In genomic region chr4:87201229-87201628, GRCm38 (mm10) we compare ENCODE assay signal across 25 mouse cellular contexts. TPM values are rescaled to one million over a fixed set of nuclear protein-coding genes. Genes with fewer than 3 reads are reported as not detected.
DNase-seq lines count a peak whose midpoint lies in the region; ATAC-seq and TF ChIP-seq lines count a peak whose summit lies in the region.
"Had no signal": no experiment of that assay in that cellular context is flagged by ENCODE, and none has a peak within 500 bp of the region (broad histone marks: within the 10 kb centered on the region; RNA-seq: fewer than 3 reads in every experiment).

No protein-coding gene starts in this region.

- DNase-seq in frontal cortex, postnatal 36 days (ENCODE audit: low spot score in 2 of 2), result no peak
- DNase-seq in layer of hippocampus, adult 2 months (ENCODE audit: low spot score in 2 of 2), result no peak
- no peak for DNase-seq in layer of hippocampus, adult 11-12 months (ENCODE audit: low spot score)
- DNase-seq in left cerebral cortex, adult 2 months (ENCODE audit: extremely low spot score in 1 of 2, low spot score in 2 of 2), result no peak
- no peak for DNase-seq in left cerebral cortex, adult 11 months (ENCODE audit: low spot score)
- peak; percentile 73 for DNase-seq in brain, adult 2 months (ENCODE audit: low read depth, low spot score)
- no peak for DNase-seq in lung, postnatal 0 days (ENCODE audit: low spot score)
- DNase-seq: adrenal gland, adult 2 months; adrenal gland, adult 8-10 months; adrenal gland, postnatal 10 days; adrenal gland, postnatal 14 days; adrenal gland, postnatal 25 days; adrenal gland, postnatal 36 days; B cell, adult 2 months; cerebellum, adult 11 months; cerebellum, adult 11-12 months; cerebellum, adult 18-20 months had no signal

- H3K4me1 ChIP-seq in lung, postnatal 0 days (ENCODE audit: insufficient read depth, low read depth, low read length), result no peaks in the 10 kb centered on the region

- WGBS in lung, postnatal 0 days, result 47% methylated on average over 3 of the region's 3 CpGs

- no peak overlapping the region for H3K4me2 ChIP-seq in lung, postnatal 0 days (replicated peaks; ENCODE audit: low read depth, low read length)

- TF ChIP-seq EP300 in lung, postnatal 0 days (IDR thresholded peaks at IDR 0.05), result no peak

- H3K27ac ChIP-seq in layer of hippocampus, adult 2 months, result peak overlapping the region; percentile 74
- peak overlapping the region; percentile 62 for H3K27ac ChIP-seq in left cerebral cortex, adult 2 months
- H3K27ac ChIP-seq in lung, postnatal 0 days (ENCODE audit: low read length), result no peak overlapping the region

- H3K4me3 ChIP-seq in layer of hippocampus, adult 2 months, result no peak overlapping the region
- H3K4me3 ChIP-seq in left cerebral cortex, adult 2 months, result no peak overlapping the region
- H3K4me3 ChIP-seq in lung, postnatal 0 days (ENCODE audit: low read depth, low read length), result no peak overlapping the region

- no peak for TF ChIP-seq CTCF in layer of hippocampus, adult 2 months (conservative IDR thresholded peaks at IDR 0.05)
- TF ChIP-seq CTCF in left cerebral cortex, adult 2 months (IDR thresholded peaks at IDR 0.05), result no peak
- TF ChIP-seq CTCF in lung, postnatal 0 days (IDR thresholded peaks at IDR 0.05), result no peak

- H3K9ac ChIP-seq in lung, postnatal 0 days (replicated peaks; ENCODE audit: low read depth), result no peak overlapping the region

- intact Hi-C loops in left cerebral cortex, adult 2 months (cut with DNase I), result no loop called here

- H3K9me3 ChIP-seq in lung, postnatal 0 days (ENCODE audit: low read length), result no peaks in the 10 kb centered on the region

- no peaks in the 10 kb centered on the region for H3K27me3 ChIP-seq in lung, postnatal 0 days (replicated peaks; ENCODE audit: insufficient read depth, low read length)
- H3K27me3 ChIP-seq: CH12.LX had no signal

- no peaks in the 10 kb centered on the region for H3K36me3 ChIP-seq in lung, postnatal 0 days (ENCODE audit: insufficient read depth, low read length)
- H3K36me3 ChIP-seq: G1E had no signal

- peak; percentile 71 for ATAC-seq in frontal cortex, adult (ENCODE audit: low TSS enrichment)
- ATAC-seq in lung, postnatal 0 days, result no peak
- ATAC-seq: activated CD4-positive, CD25-positive, alpha-beta regulatory T cell, adult 4 months; CD4-positive, CD25-positive, alpha-beta regulatory T cell, adult 4 months; Patski had no signal

RNA-seq across cellular contexts. Expression of gene Slc24a2, which starts 29.0 kb away (rescaled TPM):
- 100 to 1,000 TPM; 393 to 398 TPM for total RNA-seq in layer of hippocampus, adult 2 months (2021)
- 100 to 1,000 TPM; 313 to 328 TPM for total RNA-seq in left cerebral cortex, adult 2 months (2021)
- polyA plus RNA-seq in lung, postnatal 0 days (2015; fragmentation: Nextera tagmentation; extraction: Ambion mirVana), result 0.01 and 0.02 TPM in 2 replicates
- total RNA-seq: CH12.LX, MEL had no signal
- polyA plus RNA-seq: C2C12; CD4-positive, CD25-positive, alpha-beta regulatory T cell, adult 4 months; G1E; Patski had no signal
